Mouse (Mus musculus) liver, postnatal 0 days (tissue): ENCODE measurements around the gene Ambra1. TPM values are rescaled to one million over a fixed set of nuclear protein-coding genes. Genes with fewer than 3 reads are reported as not detected.

ENCODE experiments used
- ATAC-seq: fragments of 200-750 bp; cut with Nextera tagmentation; 2 replicates; pipeline ENCODE4 v1.8.0; 2017; ENCODE audit warnings: mild to moderate bottlenecking, moderate library complexity
- DNase-seq: peaks from one replicate; pipeline ENCODE4 v3.0.0-alpha.2; 2016
- H3K27ac ChIP-seq: fragments of 300-500 bp; sonication (generic); 2 replicates; pipeline ENCODE4 v1.5.1; 2014; ENCODE audit warnings: antibody characterized with exemption, moderate library complexity, mild to moderate bottlenecking, low read depth
- H3K27me3 ChIP-seq: fragments of 300-500 bp; sonication (generic); 2 replicates; pipeline ENCODE4 v1.6.1; 2014; ENCODE audit warnings: low read length, control low read depth, mixed read lengths; ENCODE audit not compliant: insufficient read depth
- H3K36me3 ChIP-seq: fragments of 300-500 bp; sonication (generic); replicated peaks from 2 replicates; pipeline ENCODE4 v1.6.1; 2014; ENCODE audit warnings: mild to moderate bottlenecking, control low read depth, low read length, moderate library complexity, mixed read lengths; ENCODE audit not compliant: insufficient read depth
- H3K4me1 ChIP-seq: fragments of 300-500 bp; sonication (generic); 2 replicates; pipeline ENCODE4 v1.6.1; 2014; ENCODE audit warnings: antibody characterized with exemption, mild to moderate bottlenecking, control low read depth; ENCODE audit not compliant: insufficient read depth
- H3K4me2 ChIP-seq: fragments of 300-500 bp; sonication (generic); 2 replicates; pipeline ENCODE4 v1.6.1; 2014; ENCODE audit warnings: low read depth, mild to moderate bottlenecking, low read length, moderate library complexity, mixed read lengths
- H3K4me3 ChIP-seq: fragments of 300-500 bp; sonication (generic); 2 replicates; pipeline ENCODE4 v1.5.1; 2014; ENCODE audit warnings: low read depth, low read length
- H3K9ac ChIP-seq: fragments of 300-500 bp; sonication (generic); replicated peaks from 2 replicates; pipeline ENCODE4 v1.6.1; 2014; ENCODE audit warnings: mild to moderate bottlenecking, moderate library complexity
- H3K9me3 ChIP-seq: fragments of 300-500 bp; sonication (generic); 2 replicates; pipeline ENCODE4 v1.6.1; 2016; ENCODE audit warnings: mild to moderate bottlenecking, control low read depth, low read length, mixed read lengths
- CTCF ChIP-seq: sonication (generic); IDR thresholded peaks from 2 replicates; pipeline ENCODE4 v1.5.1; 2016; ENCODE audit warnings: antibody characterized with exemption, low read depth
- EP300 ChIP-seq: IDR thresholded peaks from 2 replicates; pipeline ENCODE4 v1.6.1; 2016; ENCODE audit warnings: antibody characterized with exemption, low read depth, mild to moderate bottlenecking
- WGBS: fragments of 180-500 bp; shearing (Covaris S2); extraction: QIAGEN DNeasy Blood & Tissue Kit; methylation state at CpG from one replicate; pipeline ENCODE4 v1.1.7; 2014; ENCODE audit not compliant: insufficient replicate concordance; 5-methylcytosine and 5-hydroxymethylcytosine counted together
- polyA plus RNA-seq: library from polyadenylated mRNA; unstranded; fragments of >200 nt; fragmentation: Nextera tagmentation; extraction: Ambion mirVana; gene quantifications from 2 replicates; pipeline ENCODE4 v1.2.1, GENCODE M21; 2015

Gene Ambra1
- polyA plus RNA-seq, 1 experiment from 2014 or later, result 3.5 TPM

DNA sequence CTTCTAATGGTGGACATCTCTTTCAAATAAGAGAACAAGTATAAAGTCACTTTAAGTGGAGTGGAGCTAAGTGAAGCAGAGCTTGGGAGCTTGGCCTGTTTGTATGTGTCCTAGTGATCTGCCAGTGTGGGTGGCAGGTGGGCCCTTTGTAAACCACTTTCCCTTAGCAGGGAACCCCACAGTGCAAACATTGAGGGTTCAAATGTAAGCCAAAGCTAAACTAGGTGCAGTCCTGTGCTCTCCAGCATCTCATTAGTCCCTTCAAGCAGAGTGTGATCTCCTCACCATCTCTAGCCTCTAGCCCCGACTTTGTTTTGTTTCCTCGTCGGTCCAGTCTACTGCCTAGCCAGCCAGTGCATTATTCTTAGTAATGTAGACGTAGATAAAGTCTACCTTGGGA lies 154.7 kb downstream of the Ambra1 start:
- no peaks in the 10 kb centered on the region for H3K27me3 ChIP-seq
- H3K4me3 ChIP-seq, result no peak overlapping the region
- H3K9me3 ChIP-seq, result no peaks in the 10 kb centered on the region
- TF ChIP-seq CTCF (no peak), EP300 (no peak)
- no peak for ATAC-seq
- H3K27ac ChIP-seq, result no peak overlapping the region
- 76% methylated on average over 4 of the region's 4 CpGs for WGBS
- H3K4me1 ChIP-seq, result no peaks in the 10 kb centered on the region
- peaks cover 13% of the 10 kb centered on the region for H3K36me3 ChIP-seq
- DNase-seq, result no peak
- H3K9ac ChIP-seq, result no peak overlapping the region
- no peak overlapping the region for H3K4me2 ChIP-seq

DNA sequence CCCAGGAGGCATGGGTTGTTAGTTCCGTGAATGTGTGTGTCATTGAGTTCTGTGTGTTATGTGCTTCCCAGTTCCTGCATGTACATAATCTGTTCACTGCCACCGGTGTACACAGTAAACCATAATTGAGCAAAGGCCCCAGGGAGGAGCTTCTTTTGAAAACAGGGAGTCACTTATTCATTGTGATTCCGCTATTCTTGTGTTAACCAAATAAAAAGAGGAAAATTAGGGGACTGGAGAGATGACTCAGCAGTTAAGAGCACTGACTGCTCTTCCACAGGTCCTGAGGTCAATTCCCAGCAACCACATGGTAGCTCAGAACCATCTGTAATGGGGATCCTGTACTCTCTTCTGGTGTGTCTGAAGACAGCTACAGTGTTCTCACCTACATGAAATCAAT lies 164.8 kb downstream of the Ambra1 start:
- 84% methylated on average over 3 of the region's 3 CpGs for WGBS
- no peaks in the 10 kb centered on the region for H3K9me3 ChIP-seq
- no peaks in the 10 kb centered on the region for H3K27me3 ChIP-seq
- no peak overlapping the region for H3K4me3 ChIP-seq
- no peak overlapping the region for H3K4me2 ChIP-seq
- DNase-seq (no peak), ATAC-seq (no peak)
- no peak overlapping the region for H3K27ac ChIP-seq
- no peaks in the 10 kb centered on the region for H3K4me1 ChIP-seq
- peaks cover 11% of the 10 kb centered on the region; the same call in 1 of the 2 replicates for H3K36me3 ChIP-seq
- no peak for TF ChIP-seq EP300
- TF ChIP-seq CTCF, result no peak
- H3K9ac ChIP-seq, result no peak overlapping the region

DNA sequence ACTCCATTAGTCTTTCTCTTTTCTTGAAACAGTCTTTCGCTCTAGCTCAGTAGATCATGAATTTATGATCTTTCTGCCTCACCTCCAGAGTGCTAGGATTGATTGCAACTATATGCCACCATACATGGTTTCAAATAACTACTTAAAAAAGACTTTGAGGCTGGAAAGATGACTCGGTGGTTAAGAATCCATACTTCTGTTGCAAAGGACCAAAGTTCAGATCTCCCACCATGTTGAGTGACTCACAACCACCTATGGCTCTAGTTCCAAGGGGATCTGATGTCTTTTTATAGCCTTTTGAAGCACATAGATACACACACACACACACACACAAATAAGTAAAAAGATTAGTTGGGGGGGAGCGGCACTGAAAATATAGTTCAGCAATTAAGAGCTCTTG lies 165.5 kb downstream of the Ambra1 start:
- H3K36me3 ChIP-seq, result peaks cover 14% of the 10 kb centered on the region; the same call in 1 of the 2 replicates
- no peaks in the 10 kb centered on the region for H3K9me3 ChIP-seq
- TF ChIP-seq CTCF (no peak), EP300 (no peak)
- no peak overlapping the region for H3K9ac ChIP-seq
- H3K27ac ChIP-seq, result no peak overlapping the region
- no peak overlapping the region for H3K4me2 ChIP-seq
- no peaks in the 10 kb centered on the region for H3K4me1 ChIP-seq
- DNase-seq (no peak), ATAC-seq (no peak)
- no peak overlapping the region for H3K4me3 ChIP-seq
- H3K27me3 ChIP-seq, result no peaks in the 10 kb centered on the region
- WGBS, result 86% methylated on average over 3 of the region's 3 CpGs

DNA sequence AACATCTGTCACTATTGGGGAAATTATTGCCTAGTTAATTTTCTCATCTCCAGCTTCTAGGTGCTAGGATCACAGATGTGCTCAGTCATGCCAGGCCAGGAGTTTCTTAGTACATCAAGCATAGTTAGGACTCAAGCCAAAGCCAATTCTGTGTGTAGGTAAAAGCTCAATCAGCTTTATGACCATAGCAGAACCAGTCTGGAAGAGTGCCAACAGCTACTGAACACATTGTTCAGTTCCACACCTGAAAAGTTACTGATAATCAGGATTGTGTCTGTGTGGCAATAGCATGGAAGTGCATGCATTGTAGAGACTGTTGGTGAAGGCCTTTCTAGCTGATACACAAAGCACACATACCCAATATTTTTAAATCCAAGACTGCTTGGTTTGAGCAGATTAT lies 168.0 kb downstream of the Ambra1 start:
- H3K27me3 ChIP-seq, result no peaks in the 10 kb centered on the region
- no peak overlapping the region for H3K4me3 ChIP-seq
- H3K27ac ChIP-seq, result no peak overlapping the region
- H3K9me3 ChIP-seq, result no peaks in the 10 kb centered on the region
- H3K9ac ChIP-seq, result no peak overlapping the region
- no peak for TF ChIP-seq EP300
- TF ChIP-seq CTCF, result no peak
- peaks cover 23% of the 10 kb centered on the region for H3K36me3 ChIP-seq
- no peaks in the 10 kb centered on the region for H3K4me1 ChIP-seq
- no peak overlapping the region for H3K4me2 ChIP-seq
- no peak for DNase-seq
- peak; percentile 67 for ATAC-seq

DNA sequence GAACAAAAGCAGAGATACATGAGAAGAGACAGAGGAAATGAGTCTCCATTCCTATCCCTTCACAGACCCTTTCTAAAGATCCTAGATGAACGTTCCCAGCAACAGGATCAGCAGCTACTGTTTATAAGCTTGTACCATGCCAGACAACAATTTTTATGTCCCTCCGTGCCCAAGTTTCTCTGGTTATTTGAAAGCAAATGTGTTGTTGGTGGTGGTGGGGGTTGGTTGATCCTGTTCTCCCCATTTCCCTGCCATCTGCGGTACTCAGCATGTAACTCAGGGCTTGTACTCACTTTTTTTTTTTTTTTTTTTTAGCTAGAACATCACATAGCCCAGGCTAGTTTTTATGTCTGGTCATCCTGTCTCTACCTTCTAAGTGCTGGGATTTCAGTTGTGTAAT lies 169.2 kb downstream of the Ambra1 start:
- Histone ChIP-seq H3K4me2 (no peak overlapping the region), H3K4me1 (no peaks in the 10 kb centered on the region), H3K36me3 (peaks cover 17% of the 10 kb centered on the region), H3K9me3 (no peaks in the 10 kb centered on the region), H3K4me3 (no peak overlapping the region), H3K27me3 (no peaks in the 10 kb centered on the region), H3K27ac (no peak overlapping the region), H3K9ac (no peak overlapping the region)
- ATAC-seq (no peak), DNase-seq (no peak)
- 93% methylated on average over 3 of the region's 3 CpGs for WGBS
- TF ChIP-seq EP300 (no peak), CTCF (no peak)

DNA sequence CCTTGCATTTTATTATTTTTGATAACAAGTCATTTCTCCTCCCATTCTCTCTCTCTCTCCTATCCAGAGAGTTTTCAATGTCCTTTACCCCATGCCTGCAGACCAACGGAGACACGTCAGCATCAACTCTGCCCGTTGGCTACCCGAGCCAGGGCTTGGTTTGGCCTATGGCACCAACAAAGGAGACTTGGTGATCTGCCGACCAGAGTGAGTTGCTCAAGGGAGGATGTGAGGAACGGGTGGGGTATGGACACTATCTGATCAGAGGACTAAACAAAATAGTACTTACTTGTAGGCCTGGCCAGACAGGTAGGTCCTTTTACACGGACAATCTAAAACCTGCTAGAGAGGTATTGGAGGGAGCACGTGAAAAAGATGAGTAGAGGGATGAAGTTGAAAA lies 170.5 kb downstream of the Ambra1 start:
- H3K4me3 ChIP-seq, result no peak overlapping the region
- no peak for TF ChIP-seq EP300
- TF ChIP-seq CTCF, result no peak
- DNase-seq (no peak), ATAC-seq (no peak)
- peaks cover 17% of the 10 kb centered on the region for H3K36me3 ChIP-seq
- no peaks in the 10 kb centered on the region for H3K9me3 ChIP-seq
- H3K27me3 ChIP-seq, result no peaks in the 10 kb centered on the region
- H3K9ac ChIP-seq, result no peak overlapping the region
- no peaks in the 10 kb centered on the region for H3K4me1 ChIP-seq
- no peak overlapping the region for H3K27ac ChIP-seq
- no peak overlapping the region for H3K4me2 ChIP-seq
- WGBS, result 89% methylated on average over 8 of the region's 8 CpGs

DNA sequence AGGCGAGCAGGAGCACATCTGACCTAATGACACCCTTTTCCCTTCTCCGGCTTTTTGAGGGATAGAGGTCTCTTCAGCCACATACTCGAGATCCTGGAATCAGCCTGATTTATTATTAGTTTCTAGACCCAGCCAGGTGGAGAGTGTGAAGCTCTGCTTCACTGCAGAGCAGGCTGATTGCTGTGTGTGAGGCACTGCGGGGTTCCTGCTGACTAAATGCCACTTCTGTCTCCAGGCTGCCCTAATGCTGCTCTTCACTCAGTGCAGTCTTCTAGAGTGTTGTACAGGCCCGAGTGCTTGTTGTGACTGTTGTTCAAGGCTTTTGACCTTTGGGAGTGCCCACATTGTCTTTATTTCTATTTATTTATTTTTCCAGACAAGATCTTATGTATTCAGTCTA lies 172.4 kb downstream of the Ambra1 start:
- Histone ChIP-seq H3K4me3 (no peak overlapping the region), H3K4me2 (no peak overlapping the region), H3K9ac (no peak overlapping the region), H3K27ac (no peak overlapping the region), H3K27me3 (no peaks in the 10 kb centered on the region), H3K36me3 (peaks cover 14% of the 10 kb centered on the region), H3K4me1 (0 out of 2 replicates have a peak, but pooled peaks cover 2% of the 10 kb centered on the region), H3K9me3 (no peaks in the 10 kb centered on the region)
- ATAC-seq (no peak), DNase-seq (no peak)
- TF ChIP-seq EP300, result no peak
- no peak for TF ChIP-seq CTCF
- WGBS, result 74% methylated on average over 5 of the region's 5 CpGs
